Mouse (Mus musculus) intestine, embryonic 15.5 days (tissue): ENCODE measurements around the gene Alpk3. TPM values are rescaled to one million over a fixed set of nuclear protein-coding genes. Genes with fewer than 3 reads are reported as not detected.
A peak's percentile ranks its signal among the peaks of the same experiment; 100 is the strongest.

Experiments
- ATAC-seq: fragments of 200-750 bp; cut with Nextera tagmentation; 2 replicates; pipeline ENCODE4 v1.8.0; 2017; ENCODE audit warnings: moderate TSS enrichment, moderate library complexity
- H3K27ac ChIP-seq: fragments of 300-500 bp; sonication (generic); 2 replicates; pipeline ENCODE4 v1.5.1; 2015; ENCODE audit warnings: mild to moderate bottlenecking, inconsistent platforms
- H3K27me3 ChIP-seq: fragments of 300-500 bp; sonication (generic); replicated peaks from 2 replicates; pipeline ENCODE4 v1.6.1; 2015; ENCODE audit warnings: inconsistent platforms
- H3K36me3 ChIP-seq: fragments of 300-500 bp; sonication (generic); 2 replicates; pipeline ENCODE4 v1.6.1; 2015; ENCODE audit warnings: inconsistent platforms
- H3K4me1 ChIP-seq: fragments of 300-500 bp; sonication (generic); replicated peaks from 2 replicates; pipeline ENCODE4 v1.6.1; 2015; ENCODE audit warnings: inconsistent platforms
- H3K4me2 ChIP-seq: fragments of 300-500 bp; sonication (generic); replicated peaks from 2 replicates; pipeline ENCODE4 v1.6.1; 2015; ENCODE audit warnings: mild to moderate bottlenecking, inconsistent platforms
- H3K4me3 ChIP-seq: fragments of 300-500 bp; sonication (generic); replicated peaks from 2 replicates; pipeline ENCODE4 v1.5.1; 2015; ENCODE audit warnings: inconsistent platforms
- H3K9ac ChIP-seq: fragments of 300-500 bp; sonication (generic); 2 replicates; pipeline ENCODE4 v1.6.1; 2015; ENCODE audit warnings: inconsistent platforms
- H3K9me3 ChIP-seq: fragments of 300-500 bp; sonication (generic); 2 replicates; pipeline ENCODE4 v1.6.1; 2016; ENCODE audit warnings: inconsistent platforms
- WGBS: fragments of 180-500 bp; shearing (Covaris S2); methylation state at CpG from one replicate; pipeline ENCODE4 v1.1.7; 2015; 5-methylcytosine and 5-hydroxymethylcytosine counted together
- polyA plus RNA-seq: library from polyadenylated mRNA; unstranded; fragments of >200 nt; fragmentation: Nextera tagmentation; extraction: Ambion mirVana; gene quantifications from 2 replicates; pipeline ENCODE4 v1.2.1, GENCODE M21; 2015

Gene Alpk3
- polyA plus RNA-seq, 1 experiment from 2014 or later: 4.0 TPM

DNA sequence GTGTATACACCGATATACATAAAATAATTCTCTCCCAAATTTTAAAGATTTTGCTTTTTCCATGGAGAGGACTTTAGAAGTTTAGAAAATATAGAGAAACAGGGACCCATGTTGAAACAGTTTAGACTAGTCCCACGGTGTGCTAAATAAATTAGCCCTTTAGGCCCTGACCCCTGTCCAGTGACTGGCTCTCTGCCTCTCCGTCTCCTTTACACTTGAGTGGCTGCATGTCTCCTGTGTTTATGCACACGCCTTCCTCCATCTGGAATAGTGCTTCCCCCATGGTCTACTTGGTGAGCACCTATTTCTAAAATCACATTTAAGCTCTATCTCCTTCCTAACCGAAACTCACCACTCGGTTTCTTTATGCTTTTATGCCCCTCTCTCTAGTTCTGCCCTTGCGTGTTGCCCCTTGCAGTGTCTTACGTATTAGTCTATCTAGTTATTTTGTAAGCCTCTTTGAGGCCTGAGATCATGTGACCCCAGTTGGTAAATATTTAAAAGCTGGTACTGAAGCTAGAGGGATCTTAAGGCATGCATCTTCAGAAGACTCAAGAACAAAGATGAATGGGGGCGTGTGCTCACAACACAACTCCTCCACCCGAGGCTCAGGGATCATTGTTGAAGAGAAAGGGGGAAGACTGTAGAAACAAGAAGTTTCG lies 1.6 kb upstream of the Alpk3 start:
- H3K27ac ChIP-seq: no peak overlapping the region
- ATAC-seq: no peak

DNA sequence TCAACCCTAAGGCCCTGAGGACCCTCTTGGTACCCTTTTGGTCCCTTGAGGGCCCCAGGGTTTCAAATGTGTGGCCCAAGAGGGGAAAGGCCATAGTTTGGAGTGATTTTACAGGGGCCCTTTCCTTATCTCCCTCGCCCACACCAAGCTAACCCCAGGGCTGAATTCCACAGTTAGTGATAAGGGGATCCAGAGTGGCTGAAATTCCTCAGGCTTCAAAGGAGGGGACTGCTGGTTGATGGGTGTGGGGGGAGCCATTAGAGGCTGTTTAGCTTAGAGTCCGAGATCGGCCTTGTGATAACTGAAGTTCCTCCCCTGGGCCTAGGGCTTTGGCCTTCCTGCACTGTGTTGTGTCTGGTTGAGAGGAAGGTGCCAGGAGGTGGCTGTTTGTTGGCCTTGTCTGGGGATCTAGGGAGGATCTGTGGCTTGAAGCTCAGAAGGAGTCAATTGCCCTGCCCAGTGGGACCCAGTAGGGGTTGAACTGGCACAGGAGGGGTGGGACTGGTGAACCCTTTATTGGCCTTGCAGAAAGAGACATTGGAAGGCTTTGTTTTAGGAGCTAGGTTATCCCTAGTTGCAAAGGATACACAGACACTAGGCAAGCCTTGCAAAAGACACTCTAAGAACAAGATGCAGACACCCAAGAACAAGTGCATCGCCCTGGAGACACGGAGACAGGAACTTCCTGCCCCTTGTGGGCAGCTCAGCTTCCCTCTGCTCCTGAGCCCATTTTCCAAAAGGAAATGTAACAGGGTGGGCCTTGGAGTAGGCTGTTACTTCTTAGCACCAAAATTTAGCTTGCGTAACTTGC lies 706 bp downstream of the Alpk3 start:
- no peak overlapping the region for H3K9ac ChIP-seq
- no peaks in the 10 kb centered on the region for H3K9me3 ChIP-seq
- H3K27ac ChIP-seq: peak overlapping the region; percentile 71
- H3K4me3 ChIP-seq: no peak overlapping the region
- peak; percentile 84 for ATAC-seq
- H3K36me3 ChIP-seq: no peaks in the 10 kb centered on the region
- no peaks in the 10 kb centered on the region for H3K27me3 ChIP-seq
- H3K4me2 ChIP-seq: peak overlapping the region; percentile 48
- WGBS: 39% methylated on average over 6 of the region's 6 CpGs
- H3K4me1 ChIP-seq: peaks cover 19% of the 10 kb centered on the region

More for the DNA sequence above, 1.6 kb upstream of the Alpk3 start:
- Histone ChIP-seq H3K9ac (no peak overlapping the region), H3K4me1 (peaks cover 19% of the 10 kb centered on the region), H3K9me3 (no peaks in the 10 kb centered on the region), H3K36me3 (no peaks in the 10 kb centered on the region), H3K4me3 (no peak overlapping the region), H3K4me2 (no peak overlapping the region), H3K27me3 (no peaks in the 10 kb centered on the region)
- 63% methylated on average over 11 of the region's 11 CpGs for WGBS

DNA sequence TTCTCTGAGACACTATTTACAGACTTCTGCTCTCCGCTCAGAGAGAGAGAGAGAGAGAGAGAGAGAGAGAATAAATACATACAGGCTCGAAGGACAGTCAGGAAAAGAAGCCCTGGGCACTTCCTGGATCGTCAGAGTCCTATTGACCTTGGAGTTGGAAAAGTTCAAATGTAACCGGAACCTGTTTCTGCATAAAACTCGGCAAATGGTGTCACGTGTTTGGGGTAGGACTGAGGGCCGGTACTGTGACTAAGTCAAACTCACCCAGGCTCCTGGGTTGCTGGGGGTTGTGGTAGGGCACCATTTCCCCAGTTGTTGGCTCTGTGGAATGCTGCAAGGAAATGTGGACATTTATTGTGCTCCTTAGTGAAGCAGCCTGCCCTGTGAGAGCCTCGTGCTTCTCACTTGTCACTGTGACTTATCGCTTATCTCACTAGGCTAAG lies 1.3 kb downstream of the Alpk3 start:
- H3K9me3 ChIP-seq: no peaks in the 10 kb centered on the region
- H3K9ac ChIP-seq: no peak overlapping the region
- no peaks in the 10 kb centered on the region for H3K36me3 ChIP-seq
- WGBS: 16% methylated on average over 9 of the region's 9 CpGs
- peaks cover 19% of the 10 kb centered on the region for H3K4me1 ChIP-seq
- peak overlapping the region; percentile 71 for H3K27ac ChIP-seq
- no peaks in the 10 kb centered on the region for H3K27me3 ChIP-seq
- H3K4me3 ChIP-seq: no peak overlapping the region
- ATAC-seq: peak; percentile 31
- peak overlapping the region; percentile 48; the same call in 1 of the 2 replicates for H3K4me2 ChIP-seq

DNA sequence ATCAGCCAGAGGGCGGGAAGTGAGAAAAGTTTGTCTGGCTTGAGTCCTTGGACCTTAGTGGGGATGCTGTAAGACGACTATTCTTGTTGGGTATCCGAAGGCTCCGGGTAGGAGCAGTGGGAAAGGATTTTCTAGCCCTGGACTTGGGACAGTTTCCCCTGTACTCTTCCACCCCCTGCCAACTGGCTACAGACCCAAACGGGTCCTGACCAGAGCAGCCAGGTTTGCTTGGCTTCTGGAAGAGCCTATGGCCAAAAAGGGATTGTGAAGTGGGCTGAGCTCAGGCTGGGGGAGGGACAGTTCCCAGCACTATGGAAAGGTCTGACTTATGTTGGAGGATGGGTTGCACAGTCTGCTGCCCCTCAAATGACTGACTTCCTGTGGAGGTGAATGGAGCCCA lies 2.0 kb downstream of the Alpk3 start:
- H3K9ac ChIP-seq: no peak overlapping the region
- H3K36me3 ChIP-seq: no peaks in the 10 kb centered on the region
- H3K4me1 ChIP-seq: peaks cover 19% of the 10 kb centered on the region
- no peak for ATAC-seq
- H3K4me2 ChIP-seq: no peak overlapping the region
- no peak overlapping the region for H3K4me3 ChIP-seq
- 45% methylated on average over 5 of the region's 5 CpGs for WGBS
- H3K27me3 ChIP-seq: no peaks in the 10 kb centered on the region
- no peaks in the 10 kb centered on the region for H3K9me3 ChIP-seq
- peak overlapping the region; percentile 48; the same call in 1 of the 2 replicates for H3K27ac ChIP-seq

DNA sequence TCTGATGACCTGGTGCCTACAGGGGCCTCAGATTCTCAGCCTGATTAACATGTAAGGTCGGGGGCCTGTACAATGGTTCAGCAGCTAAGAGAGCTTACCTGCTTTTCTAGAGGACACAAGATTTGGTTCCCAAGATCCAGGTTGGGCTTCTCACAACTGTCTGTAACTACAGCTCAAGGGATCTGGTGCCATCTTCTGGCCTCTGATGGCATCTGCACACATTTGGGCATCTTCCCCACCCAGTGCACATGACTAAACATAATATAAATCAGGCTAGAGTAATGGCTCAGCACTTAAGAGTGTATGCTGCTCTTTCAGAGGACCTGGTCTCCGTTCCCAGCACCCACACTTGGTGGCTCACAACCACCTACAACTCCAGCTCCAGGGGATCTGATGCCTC lies 3.5 kb downstream of the Alpk3 start:
- no peak for ATAC-seq
- Histone ChIP-seq H3K27me3 (no peaks in the 10 kb centered on the region), H3K27ac (no peak overlapping the region), H3K9ac (no peak overlapping the region), H3K36me3 (no peaks in the 10 kb centered on the region), H3K4me1 (peaks cover 19% of the 10 kb centered on the region), H3K9me3 (no peaks in the 10 kb centered on the region), H3K4me3 (no peak overlapping the region), H3K4me2 (no peak overlapping the region)
- WGBS: 79% methylated on average over 2 of the region's 2 CpGs

DNA sequence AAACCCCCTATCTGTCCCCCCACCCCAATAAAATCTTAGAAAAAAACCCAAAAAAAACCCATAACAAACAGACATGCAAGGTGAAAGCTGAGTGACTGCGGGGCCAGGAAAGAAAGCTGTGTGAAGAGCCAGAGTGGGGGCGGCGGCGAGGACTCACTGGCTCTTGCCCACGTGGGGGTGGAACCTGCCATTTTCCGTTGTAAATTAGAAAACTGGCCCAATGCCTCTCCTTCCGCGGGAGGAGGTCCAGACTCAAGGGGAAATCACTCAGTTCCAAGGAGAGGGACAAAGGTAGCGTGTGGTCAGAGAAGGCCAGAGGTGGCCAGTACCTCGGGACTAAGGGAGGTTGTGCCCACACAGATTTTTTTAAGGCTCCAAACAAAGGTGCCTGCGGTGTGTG lies 4.5 kb downstream of the Alpk3 start:
- 86% methylated on average over 11 of the region's 11 CpGs for WGBS
- Histone ChIP-seq H3K27me3 (no peaks in the 10 kb centered on the region), H3K9me3 (no peaks in the 10 kb centered on the region), H3K4me3 (no peak overlapping the region), H3K27ac (no peak overlapping the region), H3K4me1 (peaks cover 22% of the 10 kb centered on the region), H3K36me3 (no peaks in the 10 kb centered on the region), H3K9ac (no peak overlapping the region), H3K4me2 (no peak overlapping the region)
- ATAC-seq: no peak

DNA sequence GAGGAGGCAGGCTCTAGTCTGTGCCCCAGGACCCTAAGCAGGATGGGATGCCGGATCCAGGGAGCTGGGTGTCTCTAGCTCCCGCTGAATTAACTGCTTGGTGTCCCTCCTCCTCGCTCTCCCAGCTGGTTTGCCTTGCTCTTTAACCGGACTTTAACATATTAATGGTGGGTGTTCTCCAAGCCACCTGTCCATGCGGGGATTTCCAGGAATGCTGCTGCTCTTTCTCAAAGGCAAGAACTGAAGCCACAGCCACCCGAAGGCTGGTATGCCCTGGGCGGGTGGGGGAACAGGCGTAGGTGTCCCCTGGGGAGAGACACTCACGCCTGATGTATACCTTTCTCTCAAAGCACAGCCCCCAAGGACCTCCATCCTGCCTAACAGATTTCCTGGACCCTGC lies 5.9 kb downstream of the Alpk3 start:
- H3K4me1 ChIP-seq: peaks cover 12% of the 10 kb centered on the region
- no peaks in the 10 kb centered on the region for H3K27me3 ChIP-seq
- no peaks in the 10 kb centered on the region for H3K9me3 ChIP-seq
- no peaks in the 10 kb centered on the region for H3K36me3 ChIP-seq
- 68% methylated on average over 9 of the region's 9 CpGs for WGBS
- no peak overlapping the region for H3K9ac ChIP-seq
- ATAC-seq: no peak
- no peak overlapping the region for H3K4me3 ChIP-seq
- no peak overlapping the region for H3K27ac ChIP-seq
- no peak overlapping the region for H3K4me2 ChIP-seq

DNA sequence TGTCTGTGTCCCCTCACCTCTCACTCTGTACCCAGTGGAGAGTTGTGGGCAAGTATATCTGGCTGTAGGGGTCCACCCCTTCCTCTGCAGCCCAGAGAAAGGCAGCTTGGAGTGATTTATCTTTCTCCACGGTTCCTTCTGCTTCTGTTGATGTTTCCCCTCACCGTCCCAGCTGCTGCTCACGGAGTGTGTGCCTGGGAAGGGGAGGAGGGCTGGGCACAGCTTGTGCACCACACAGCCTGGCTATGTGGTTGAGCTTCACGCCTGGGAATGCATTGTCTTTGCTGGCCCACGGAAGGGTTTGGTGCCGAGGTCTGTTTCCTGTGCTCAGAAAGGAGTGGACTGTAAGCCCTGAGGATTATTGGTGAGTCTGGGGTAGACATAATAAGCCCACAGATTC lies 9.3 kb downstream of the Alpk3 start:
- H3K4me2 ChIP-seq: no peak overlapping the region
- H3K27ac ChIP-seq: no peak overlapping the region
- no peak for ATAC-seq
- H3K4me3 ChIP-seq: no peak overlapping the region
- 0 out of 2 replicates have a peak, but pooled peaks cover 3% of the 10 kb centered on the region for H3K4me1 ChIP-seq
- H3K27me3 ChIP-seq: no peaks in the 10 kb centered on the region
- no peaks in the 10 kb centered on the region for H3K36me3 ChIP-seq
- H3K9ac ChIP-seq: no peak overlapping the region
- 22% methylated on average over 6 of the region's 6 CpGs for WGBS
- no peaks in the 10 kb centered on the region for H3K9me3 ChIP-seq

DNA sequence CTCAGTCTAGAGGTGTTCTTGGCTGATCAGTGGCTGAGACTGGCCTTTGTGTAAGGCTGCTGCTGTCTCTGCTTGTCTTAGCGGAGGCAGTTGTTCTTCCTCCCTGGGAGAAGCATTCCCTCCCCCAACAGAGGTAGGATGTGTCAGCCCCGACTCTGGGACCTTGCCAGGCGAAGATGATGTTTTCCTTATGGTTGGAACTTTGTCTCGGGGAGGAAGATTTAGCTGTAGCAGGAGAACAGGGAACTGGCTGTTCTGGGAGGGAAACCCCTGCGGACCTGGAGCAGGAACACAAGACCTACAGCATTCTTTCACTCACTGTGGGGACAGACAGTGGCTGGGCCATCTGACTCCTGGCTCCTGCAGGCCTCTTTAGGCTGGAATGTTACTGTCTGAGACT lies 15.1 kb downstream of the Alpk3 start:
- Histone ChIP-seq H3K4me1 (peaks cover 24% of the 10 kb centered on the region), H3K27ac (peak overlapping the region; percentile 40; the same call in 1 of the 2 replicates), H3K9me3 (no peaks in the 10 kb centered on the region), H3K27me3 (no peaks in the 10 kb centered on the region), H3K4me3 (no peak overlapping the region), H3K4me2 (no peak overlapping the region), H3K36me3 (no peaks in the 10 kb centered on the region), H3K9ac (no peak overlapping the region)
- no peak; the same call in 1 of the 2 replicates for ATAC-seq
- 30% methylated on average over 5 of the region's 5 CpGs for WGBS

DNA sequence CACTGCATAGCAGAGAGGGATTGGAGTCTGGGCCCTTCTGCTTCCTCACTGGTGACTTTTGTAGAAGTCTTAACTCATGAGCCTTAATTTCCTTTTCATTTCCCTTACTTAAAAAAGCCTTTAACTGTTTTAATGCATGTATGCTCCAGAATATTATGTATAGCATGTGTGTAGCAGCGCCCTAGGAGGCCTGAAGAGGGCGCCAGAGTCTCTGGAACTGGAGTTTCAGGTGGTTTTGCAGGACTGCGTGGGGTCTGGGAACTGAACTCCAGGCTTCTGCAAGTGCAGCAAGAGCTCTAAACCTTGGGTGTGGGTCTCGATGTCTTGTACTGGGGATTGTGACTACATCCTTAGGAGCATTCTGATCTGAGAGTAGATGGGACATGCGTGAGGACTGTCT lies 15.9 kb downstream of the Alpk3 start:
- ATAC-seq: no peak
- Histone ChIP-seq H3K27me3 (no peaks in the 10 kb centered on the region), H3K4me3 (no peak overlapping the region), H3K9ac (no peak overlapping the region), H3K27ac (no peak overlapping the region), H3K4me1 (peaks cover 24% of the 10 kb centered on the region), H3K4me2 (no peak overlapping the region), H3K9me3 (no peaks in the 10 kb centered on the region), H3K36me3 (no peaks in the 10 kb centered on the region)
- 83% methylated on average over 5 of the region's 5 CpGs for WGBS

DNA sequence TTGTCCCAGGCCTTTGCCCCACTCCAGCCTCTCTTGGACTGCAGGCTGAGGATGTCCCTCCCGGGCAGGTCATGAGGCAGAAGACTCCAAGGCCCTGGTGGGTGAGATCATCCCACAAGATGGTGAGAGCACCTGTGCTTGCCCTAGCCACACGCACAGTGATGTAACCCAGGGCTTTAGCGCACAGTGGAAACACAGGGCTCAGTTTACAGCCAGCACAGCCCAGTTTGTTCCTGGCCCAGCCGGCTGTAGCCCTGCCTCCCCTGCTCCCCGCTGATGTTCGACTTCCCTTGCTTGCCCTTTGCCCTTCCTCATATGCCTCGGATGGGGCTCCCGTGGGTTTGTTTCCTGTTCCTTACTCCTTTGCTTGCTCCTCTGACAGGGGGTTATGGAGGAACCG lies 17.1 kb downstream of the Alpk3 start:
- H3K9ac ChIP-seq: no peak overlapping the region
- no peak overlapping the region; the same call in 1 of the 2 replicates for H3K4me2 ChIP-seq
- WGBS: 26% methylated on average over 9 of the region's 9 CpGs
- peak; percentile 78 for ATAC-seq
- no peaks in the 10 kb centered on the region for H3K36me3 ChIP-seq
- peaks cover 27% of the 10 kb centered on the region for H3K4me1 ChIP-seq
- H3K27me3 ChIP-seq: no peaks in the 10 kb centered on the region
- H3K27ac ChIP-seq: peak overlapping the region; percentile 68
- H3K4me3 ChIP-seq: no peak overlapping the region
- no peaks in the 10 kb centered on the region for H3K9me3 ChIP-seq

DNA sequence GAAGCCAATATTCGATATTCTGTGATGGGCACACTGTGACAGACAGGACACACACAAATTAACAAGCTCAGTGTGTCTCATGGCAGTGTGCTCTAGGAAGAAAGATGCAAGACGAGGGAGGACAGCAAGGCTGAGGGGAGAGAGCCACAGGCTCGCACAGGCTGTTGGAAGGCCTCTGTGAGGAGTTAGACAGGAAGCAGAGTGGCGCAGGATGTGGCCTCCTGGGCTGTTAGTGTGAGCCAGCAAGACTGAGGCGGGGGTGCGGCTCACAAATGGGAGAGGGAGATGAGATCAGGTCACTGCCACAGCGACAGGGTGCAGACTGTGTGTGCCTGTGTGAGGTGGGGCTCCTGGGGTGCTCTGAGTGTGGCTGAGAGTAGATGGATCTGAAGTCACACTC lies 17.9 kb downstream of the Alpk3 start:
- WGBS: 41% methylated on average over 7 of the region's 7 CpGs
- Histone ChIP-seq H3K4me3 (no peak overlapping the region), H3K4me1 (peaks cover 27% of the 10 kb centered on the region), H3K9me3 (no peaks in the 10 kb centered on the region), H3K27ac (0 out of 2 replicates have a peak overlapping the region, but pooled peaks have one; percentile 33), H3K4me2 (no peak overlapping the region), H3K36me3 (no peaks in the 10 kb centered on the region), H3K9ac (no peak overlapping the region), H3K27me3 (no peaks in the 10 kb centered on the region)
- ATAC-seq: no peak
